Mouse (Mus musculus) limb, embryonic 11.5 days (tissue): ENCODE results near the gene Kctd10. TPM values are rescaled to one million over a fixed set of nuclear protein-coding genes. Genes with fewer than 3 reads are reported as not detected.
A peak's percentile ranks its signal among the peaks of the same experiment; 100 is the strongest.

Experiments
- ATAC-seq: fragments of 200-750 bp; cut with Nextera tagmentation; 2 replicates; pipeline ENCODE4 v1.8.0; 2017; ENCODE audit warnings: low read depth; ENCODE audit not compliant: insufficient number of reproducible peaks, low FRiP score, low TSS enrichment
- DNase-seq: peaks from one replicate; pipeline ENCODE4 v3.0.0-alpha.2; 2015; ENCODE audit warnings: low spot score
- H3K27ac ChIP-seq: fragments of 300-500 bp; sonication (generic); replicated peaks from 2 replicates; pipeline ENCODE4 v1.5.1; 2014; ENCODE audit warnings: low read depth, mild to moderate bottlenecking, low read length
- H3K27me3 ChIP-seq: fragments of 300-500 bp; sonication (generic); 2 replicates; pipeline ENCODE4 v1.6.1; 2014; ENCODE audit warnings: mild to moderate bottlenecking, low read length, mixed read lengths; ENCODE audit not compliant: control insufficient read depth, insufficient read depth
- H3K36me3 ChIP-seq: fragments of 300-500 bp; sonication (generic); 2 replicates; pipeline ENCODE4 v1.6.1; 2014; ENCODE audit warnings: mild to moderate bottlenecking, low read length, moderate library complexity, mixed read lengths; ENCODE audit not compliant: control insufficient read depth, insufficient read depth
- H3K4me1 ChIP-seq: fragments of 300-500 bp; sonication (generic); 2 replicates; pipeline ENCODE4 v1.6.1; 2014; ENCODE audit warnings: low read length, mixed read lengths; ENCODE audit not compliant: control insufficient read depth, insufficient read depth
- H3K4me2 ChIP-seq: fragments of 300-500 bp; sonication (generic); 2 replicates; pipeline ENCODE4 v1.6.1; 2014; ENCODE audit warnings: low read depth, mild to moderate bottlenecking, moderate library complexity; ENCODE audit not compliant: severe bottlenecking
- H3K4me3 ChIP-seq: fragments of 300-500 bp; sonication (generic); 2 replicates; pipeline ENCODE4 v1.5.1; 2014; ENCODE audit warnings: low read depth, low read length
- H3K9ac ChIP-seq: fragments of 300-500 bp; sonication (generic); 2 replicates; pipeline ENCODE4 v1.6.1; 2014; ENCODE audit warnings: mild to moderate bottlenecking, low read length
- H3K9me3 ChIP-seq: fragments of 300-500 bp; sonication (generic); 2 replicates; pipeline ENCODE4 v1.6.1; 2016; ENCODE audit warnings: low read length; ENCODE audit not compliant: control insufficient read depth
- WGBS: fragments of 180-500 bp; shearing (Covaris S2); extraction: QIAGEN DNeasy Blood & Tissue Kit; methylation state at CpG from one replicate; pipeline ENCODE4 v1.1.7; 2014; 5-methylcytosine and 5-hydroxymethylcytosine counted together
- polyA plus RNA-seq: library from polyadenylated mRNA; unstranded; fragments of >200 nt; fragmentation: Nextera tagmentation; extraction: Ambion mirVana; gene quantifications from 2 replicates; pipeline ENCODE4 v1.2.1, GENCODE M21; 2014

Gene Kctd10
- polyA plus RNA-seq, 1 experiment from 2014 or later = 88.6 TPM

- ATAC-seq = 0 out of 2 replicates have a peak, but pooled peaks have one; percentile 46
- H3K4me3 ChIP-seq = no peak overlapping the region
Measured at GRCm38 (mm10) chr5:114356250-114356935, 23.9 kb downstream of the Kctd10 start.

DNA sequence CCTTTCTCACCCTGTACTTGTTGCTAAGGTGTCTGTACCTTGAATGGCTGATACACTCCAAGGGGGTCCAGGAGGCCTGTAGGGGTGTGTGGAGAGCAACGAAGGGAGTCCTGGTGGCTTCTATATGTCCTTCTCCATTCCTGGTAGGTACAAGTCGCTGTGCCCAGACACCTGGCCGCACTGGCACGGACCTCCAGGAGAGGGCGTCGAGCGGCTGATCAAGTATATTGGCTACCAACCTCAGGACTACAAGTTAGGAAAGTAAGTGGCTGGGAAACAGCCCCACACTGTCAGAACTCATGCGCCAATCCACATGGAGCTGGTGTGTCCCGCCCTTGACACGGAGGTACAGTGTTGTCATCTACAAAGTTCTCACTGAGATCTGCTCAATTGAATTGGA lies 28.8 kb downstream of the Kctd10 start:
- Histone ChIP-seq H3K27ac (no peak overlapping the region), H3K9me3 (no peaks in the 10 kb centered on the region), H3K4me1 (no peaks in the 10 kb centered on the region), H3K36me3 (no peaks in the 10 kb centered on the region), H3K9ac (no peak overlapping the region), H3K4me3 (no peak overlapping the region), H3K4me2 (no peak overlapping the region), H3K27me3 (no peaks in the 10 kb centered on the region)
- 55% methylated on average over 10 of the region's 10 CpGs for WGBS
- no peak for ATAC-seq
- DNase-seq = no peak

More at GRCm38 (mm10) chr5:114356250-114356935, 23.9 kb downstream of the Kctd10 start:
- peak overlapping the region; percentile 28; the same call in 1 of the 2 replicates for H3K4me2 ChIP-seq
- H3K27ac ChIP-seq = no peak overlapping the region
- peak; percentile 86 for DNase-seq
- H3K9me3 ChIP-seq = no peaks in the 10 kb centered on the region
- 27% methylated on average over 7 of the region's 7 CpGs for WGBS
- H3K9ac ChIP-seq = no peak overlapping the region; the same call in 1 of the 2 replicates
- no peaks in the 10 kb centered on the region; the same call in 1 of the 2 replicates for H3K36me3 ChIP-seq
- no peaks in the 10 kb centered on the region for H3K27me3 ChIP-seq
- peaks cover 7% of the 10 kb centered on the region; the same call in 1 of the 2 replicates for H3K4me1 ChIP-seq

DNA sequence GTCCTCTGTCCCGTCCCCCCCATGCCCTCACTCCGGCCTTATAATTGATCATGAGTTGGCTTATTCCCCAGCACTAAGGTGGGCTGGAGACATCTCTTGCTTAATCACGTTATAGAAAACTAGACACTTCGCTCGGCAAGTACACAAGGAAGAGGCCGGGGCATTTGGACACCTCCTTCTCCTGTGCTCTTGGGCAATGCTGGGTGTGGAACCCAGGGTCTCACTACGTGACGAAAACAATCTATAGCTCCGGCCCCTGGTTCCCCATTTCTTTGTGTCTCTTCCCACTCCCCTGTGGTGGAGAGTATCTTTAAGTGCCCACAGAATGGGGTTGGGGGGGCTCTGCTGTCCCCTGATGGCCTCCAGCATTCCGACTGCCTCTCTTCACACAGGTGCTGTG lies 33.3 kb downstream of the Kctd10 start:
- Histone ChIP-seq H3K9me3 (no peaks in the 10 kb centered on the region), H3K27ac (no peak overlapping the region), H3K4me3 (no peak overlapping the region), H3K27me3 (no peaks in the 10 kb centered on the region), H3K4me1 (no peaks in the 10 kb centered on the region), H3K4me2 (no peak overlapping the region), H3K9ac (no peak overlapping the region), H3K36me3 (no peaks in the 10 kb centered on the region)
- WGBS = 86% methylated on average over 10 of the region's 10 CpGs
- no peak for ATAC-seq
- DNase-seq = no peak

DNA sequence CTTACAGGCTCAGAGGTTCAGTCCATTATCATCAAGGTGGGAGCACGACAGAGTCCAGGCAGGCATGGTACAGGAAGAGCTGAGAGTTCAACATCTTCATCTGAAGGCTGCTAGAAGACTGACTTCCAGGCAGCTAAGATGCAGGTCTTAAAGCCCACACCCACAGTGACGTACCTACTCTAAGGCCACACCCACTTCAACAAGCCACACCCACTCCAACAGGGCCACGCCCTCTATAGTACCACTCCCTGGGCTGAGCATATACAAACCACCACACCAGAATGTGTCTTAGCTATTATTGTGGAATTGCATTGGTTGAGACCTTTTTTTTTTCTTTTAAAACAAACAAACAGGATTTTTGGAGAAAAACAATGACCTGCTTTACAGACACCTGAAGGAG lies 34.8 kb downstream of the Kctd10 start:
- Histone ChIP-seq H3K4me3 (no peak overlapping the region), H3K9ac (no peak overlapping the region), H3K27me3 (no peaks in the 10 kb centered on the region), H3K4me2 (no peak overlapping the region), H3K36me3 (no peaks in the 10 kb centered on the region), H3K4me1 (no peaks in the 10 kb centered on the region), H3K27ac (no peak overlapping the region), H3K9me3 (no peaks in the 10 kb centered on the region)
- DNase-seq (no peak), ATAC-seq (no peak)
- 59% methylated on average over 3 of the region's 3 CpGs for WGBS

DNA sequence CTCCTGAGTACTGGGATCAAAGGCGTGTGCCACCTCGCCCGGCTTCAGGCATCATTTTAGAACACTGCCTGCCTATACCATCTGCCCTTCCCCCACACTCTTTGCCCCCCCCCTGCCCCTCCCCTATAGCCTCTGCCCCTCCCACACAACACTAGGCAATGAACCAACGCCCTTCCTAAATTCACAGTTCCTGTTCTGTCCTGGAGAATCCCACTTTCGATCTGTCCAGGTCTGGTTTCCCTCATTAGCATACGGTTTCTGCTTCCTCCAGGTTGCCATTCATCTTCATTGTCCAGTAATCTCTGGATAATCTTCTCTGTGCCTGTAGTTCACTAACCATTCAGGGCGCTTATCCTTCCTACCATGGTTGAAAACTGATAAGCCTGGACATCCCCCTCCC lies 36.7 kb downstream of the Kctd10 start:
- Histone ChIP-seq H3K4me2 (no peak overlapping the region), H3K9me3 (no peaks in the 10 kb centered on the region), H3K4me1 (no peaks in the 10 kb centered on the region), H3K36me3 (no peaks in the 10 kb centered on the region), H3K27me3 (no peaks in the 10 kb centered on the region), H3K4me3 (no peak overlapping the region), H3K27ac (no peak overlapping the region), H3K9ac (no peak overlapping the region)
- WGBS = 89% methylated on average over 7 of the region's 7 CpGs
- DNase-seq (no peak), ATAC-seq (no peak)

GRCm38 (mm10) chr5:114342996-114343395 lies 37.3 kb downstream of the Kctd10 start:
- DNase-seq (no peak), ATAC-seq (no peak)
- no peaks in the 10 kb centered on the region for H3K36me3 ChIP-seq
- H3K27ac ChIP-seq = no peak overlapping the region
- no peaks in the 10 kb centered on the region for H3K9me3 ChIP-seq
- H3K27me3 ChIP-seq = no peaks in the 10 kb centered on the region
- no peak overlapping the region for H3K4me2 ChIP-seq
- no peak overlapping the region for H3K9ac ChIP-seq
- no peak overlapping the region for H3K4me3 ChIP-seq
- no peaks in the 10 kb centered on the region for H3K4me1 ChIP-seq
- WGBS = 83% methylated on average over 5 of the region's 5 CpGs

DNA sequence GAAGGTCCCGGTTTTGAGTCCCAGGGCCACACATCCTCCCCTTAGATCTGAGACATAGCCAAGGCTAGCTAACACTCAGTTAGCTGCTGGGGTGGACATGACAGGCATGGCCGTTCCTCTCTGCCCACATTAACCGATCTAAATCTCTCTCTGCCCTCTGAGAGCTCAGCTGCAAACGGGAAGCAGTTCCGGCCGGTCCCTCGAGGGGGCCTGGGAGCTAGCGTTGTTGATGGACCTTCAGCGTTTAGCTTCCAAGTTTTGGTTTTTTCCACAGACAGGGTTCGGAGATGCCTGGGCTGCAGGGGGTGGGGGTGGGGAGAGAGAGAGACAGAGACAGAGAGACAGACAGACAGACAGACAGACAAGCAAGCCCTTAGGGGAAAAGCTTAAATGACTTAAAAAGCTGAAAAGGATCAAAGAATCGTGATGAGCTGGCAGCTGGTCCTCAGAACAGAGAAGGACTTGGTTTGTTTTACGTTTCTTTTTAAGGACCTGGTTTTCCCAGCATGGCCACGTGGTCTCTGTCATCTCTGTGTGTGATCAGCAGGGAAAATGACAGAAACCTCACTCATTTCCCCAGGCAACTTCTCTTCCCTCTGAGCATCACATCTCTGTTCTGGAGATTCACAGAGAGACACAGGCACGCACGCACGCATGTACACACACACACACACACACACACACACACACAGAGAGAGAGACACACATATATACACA lies 56.4 kb downstream of the Kctd10 start:
- Histone ChIP-seq H3K4me1 (no peaks in the 10 kb centered on the region), H3K27me3 (no peaks in the 10 kb centered on the region), H3K27ac (no peak overlapping the region), H3K9me3 (no peaks in the 10 kb centered on the region), H3K4me2 (no peak overlapping the region), H3K9ac (no peak overlapping the region), H3K4me3 (no peak overlapping the region), H3K36me3 (no peaks in the 10 kb centered on the region)
- no peak for ATAC-seq
- WGBS = 23% methylated on average over 16 of the region's 16 CpGs
- peak; percentile 77 for DNase-seq

- H3K9me3 ChIP-seq = no peaks in the 10 kb centered on the region
- no peak overlapping the region for H3K4me2 ChIP-seq
- H3K27me3 ChIP-seq = no peaks in the 10 kb centered on the region
- no peak overlapping the region for H3K4me3 ChIP-seq
- no peak for ATAC-seq
- no peaks in the 10 kb centered on the region for H3K4me1 ChIP-seq
- 58% methylated on average over 25 of the region's 25 CpGs for WGBS
- no peak overlapping the region for H3K9ac ChIP-seq
- no peak for DNase-seq
- H3K36me3 ChIP-seq = no peaks in the 10 kb centered on the region
- H3K27ac ChIP-seq = no peak overlapping the region
Measured at GRCm38 (mm10) chr5:114323105-114323790, 57.1 kb downstream of the Kctd10 start.
